Mouse (Mus musculus) CD4-positive, CD25-positive, alpha-beta regulatory T cell, adult 4 months (primary cell): ENCODE data around the gene Zc3h14. TPM values are rescaled to one million over a fixed set of nuclear protein-coding genes. Genes with fewer than 3 reads are reported as not detected.

Experiments used
- ATAC-seq: one replicate; pipeline ENCODE4 v1.8.0; 2017
- polyA plus RNA-seq, 2 experiments: library from polyadenylated mRNA; unstranded; fragments of 100-300 nt; shearing (Covaris generic); gene quantifications; one replicate each; pipeline ENCODE4 v1.2.1; 2017

Gene Zc3h14
- polyA plus RNA-seq, 2 experiments from 2014 or later: 35.2 to 39.0 TPM

- ATAC-seq: no peak
Observed at GRCm38 (mm10) chr12:98741011-98741501, 5.7 kb upstream of the Zc3h14 start.

- no peak for ATAC-seq
Observed at GRCm38 (mm10) chr12:98745626-98746025, 1.1 kb upstream of the Zc3h14 start.

- ATAC-seq: peak; percentile 66
Observed at GRCm38 (mm10) chr12:98746131-98746530, 633 bp upstream of the Zc3h14 start.

DNA sequence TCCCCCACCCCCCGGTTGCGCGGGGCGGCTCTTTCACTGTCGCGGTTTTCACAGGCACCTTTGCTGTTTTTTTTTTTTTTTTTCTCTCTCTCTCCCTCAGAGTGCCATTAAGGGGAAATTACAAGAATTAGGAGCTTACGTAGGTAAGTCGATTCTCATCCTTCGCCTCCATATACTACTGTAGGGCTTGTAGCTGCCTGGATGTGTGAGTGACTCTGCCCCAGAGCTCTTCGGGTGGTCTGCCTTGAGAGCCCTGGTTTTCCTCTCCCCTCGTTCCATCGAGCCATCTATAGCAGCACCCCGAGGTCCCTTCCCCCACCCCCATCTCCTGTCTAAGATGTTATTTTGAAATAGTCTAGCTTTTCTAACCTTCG, 603 bp downstream of the Zc3h14 start:
- ATAC-seq: peak; percentile 31

GRCm38 (mm10) chr12:98757636-98758035, 10.9 kb downstream of the Zc3h14 start:
- ATAC-seq: no peak

GRCm38 (mm10) chr12:98759700-98760099, 12.9 kb downstream of the Zc3h14 start:
- ATAC-seq: no peak

DNA sequence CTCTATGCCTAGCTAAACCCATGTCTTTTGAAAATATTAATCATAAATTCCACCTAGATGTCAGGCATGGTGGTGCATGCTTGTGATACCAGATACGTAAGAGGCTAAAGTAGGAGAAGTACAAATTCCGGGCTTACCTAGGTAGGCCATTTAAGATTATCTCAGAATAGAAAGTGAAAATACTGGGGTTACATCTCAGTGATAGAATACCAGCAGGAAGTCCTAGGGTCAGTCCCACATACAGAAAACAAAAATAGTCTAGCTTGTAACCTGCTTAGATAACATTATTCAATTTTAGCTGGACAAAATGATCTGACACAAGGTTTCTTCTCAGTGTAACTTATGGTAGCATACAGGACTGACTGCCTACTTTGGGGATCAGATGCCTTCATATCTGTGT, 19.5 kb downstream of the Zc3h14 start:
- peak; percentile 84 for ATAC-seq

- no peak for ATAC-seq
Observed at GRCm38 (mm10) chr12:98777509-98777908, 30.7 kb downstream of the Zc3h14 start.

DNA sequence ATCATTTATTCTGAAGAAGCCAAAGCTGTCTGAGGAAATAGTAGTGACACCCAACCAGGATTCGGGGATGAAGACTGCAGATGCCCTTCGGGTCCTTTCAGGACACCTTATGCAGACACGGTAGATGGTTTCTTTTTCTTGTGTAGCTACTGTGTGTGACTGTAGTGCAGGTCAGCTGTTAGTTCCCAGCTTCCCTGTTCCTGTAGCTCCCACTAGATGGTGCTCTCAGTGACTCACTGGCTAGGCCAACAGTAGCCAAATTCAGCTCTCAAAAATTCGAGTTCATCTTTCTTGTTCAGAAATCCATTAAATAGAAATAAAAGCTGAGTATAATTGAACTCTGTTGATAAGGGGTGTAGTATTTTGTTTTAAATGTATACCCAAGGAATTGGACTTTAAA, 32.4 kb downstream of the Zc3h14 start:
- peak; percentile 39 for ATAC-seq

GRCm38 (mm10) chr12:98784251-98784650, 37.5 kb downstream of the Zc3h14 start:
- no peak for ATAC-seq

- no peak for ATAC-seq
Observed at GRCm38 (mm10) chr12:98795731-98796318, 49.1 kb downstream of the Zc3h14 start.

GRCm38 (mm10) chr12:98800334-98800733, 53.6 kb downstream of the Zc3h14 start:
- peak; percentile 20 for ATAC-seq

- no peak for ATAC-seq
Observed at GRCm38 (mm10) chr12:98802245-98802644, 55.5 kb downstream of the Zc3h14 start.

GRCm38 (mm10) chr12:98804078-98804748, 57.4 kb downstream of the Zc3h14 start:
- ATAC-seq: no peak

GRCm38 (mm10) chr12:98820781-98821180, 74.0 kb downstream of the Zc3h14 start:
- ATAC-seq: no peak

DNA sequence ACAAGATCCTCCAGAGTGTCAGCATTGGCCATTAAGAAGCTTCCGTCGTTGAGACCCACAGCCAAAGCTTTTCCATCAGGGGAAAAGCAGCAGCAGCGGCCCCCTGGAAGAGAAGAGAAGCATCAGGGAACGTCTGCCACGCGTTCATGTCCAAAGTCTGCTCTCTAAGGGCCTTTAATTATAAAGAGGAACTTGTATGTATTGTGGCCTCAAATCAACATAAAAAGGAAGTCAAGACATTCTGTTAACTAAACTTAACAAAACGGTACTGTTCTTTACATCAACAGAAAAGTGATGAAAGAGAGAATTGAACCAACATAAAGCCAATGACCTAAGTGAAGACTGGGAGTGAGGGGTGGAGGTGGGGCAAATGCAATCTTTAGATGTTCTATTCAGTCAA, 84.4 kb downstream of the Zc3h14 start:
- no peak for ATAC-seq

DNA sequence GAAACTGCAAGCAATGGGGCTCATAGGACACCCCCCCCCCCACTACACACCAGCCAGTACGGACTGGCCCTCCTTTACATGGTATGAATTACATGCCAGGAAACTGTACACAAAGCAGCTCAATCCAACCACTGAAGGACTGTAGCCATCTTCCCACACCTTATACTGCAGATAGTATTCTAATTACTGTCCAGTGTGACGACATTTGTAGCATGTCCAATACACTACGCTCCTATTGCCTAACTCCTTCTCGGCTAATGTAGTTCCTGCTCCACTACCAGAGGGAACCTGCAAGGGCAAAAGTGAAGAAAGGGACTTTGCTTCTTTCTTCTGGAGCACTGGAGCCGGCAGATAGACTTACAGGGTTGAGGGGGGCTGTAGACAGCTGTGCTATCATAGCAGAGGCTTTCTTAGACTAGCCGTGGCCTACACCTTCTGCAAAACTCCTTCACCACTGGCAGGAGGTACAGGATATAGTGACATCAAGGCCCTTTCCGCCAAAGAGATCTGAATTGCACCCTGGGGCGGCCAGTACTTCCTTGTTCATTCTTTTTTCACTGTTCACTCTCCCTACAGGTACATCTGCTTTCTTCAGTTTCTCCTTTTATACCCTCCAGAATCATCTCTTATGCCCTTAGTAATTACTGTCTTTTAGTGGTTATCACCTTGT, 86.3 kb downstream of the Zc3h14 start:
- no peak for ATAC-seq

DNA sequence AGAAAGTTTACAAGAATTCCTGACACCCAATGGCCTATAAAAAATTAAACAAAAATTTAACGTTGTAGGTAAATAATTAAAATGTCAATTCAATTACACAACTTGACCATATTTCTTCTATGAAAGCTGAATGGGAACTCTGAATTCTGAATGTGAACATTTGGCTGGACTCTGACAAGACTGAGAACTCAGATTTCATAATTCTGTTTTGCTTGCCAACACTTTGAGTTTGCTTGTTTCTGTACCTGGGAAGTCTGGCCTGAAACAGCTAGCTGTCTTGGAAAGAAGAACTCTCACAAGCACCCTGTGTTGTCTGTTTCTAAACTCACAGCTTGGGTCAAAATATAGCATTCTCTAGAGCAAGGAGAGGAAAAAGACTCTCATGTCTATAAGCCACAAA, 87.1 kb downstream of the Zc3h14 start:
- ATAC-seq: no peak

- no peak for ATAC-seq
Observed at GRCm38 (mm10) chr12:98834879-98835278, 88.1 kb downstream of the Zc3h14 start.

DNA sequence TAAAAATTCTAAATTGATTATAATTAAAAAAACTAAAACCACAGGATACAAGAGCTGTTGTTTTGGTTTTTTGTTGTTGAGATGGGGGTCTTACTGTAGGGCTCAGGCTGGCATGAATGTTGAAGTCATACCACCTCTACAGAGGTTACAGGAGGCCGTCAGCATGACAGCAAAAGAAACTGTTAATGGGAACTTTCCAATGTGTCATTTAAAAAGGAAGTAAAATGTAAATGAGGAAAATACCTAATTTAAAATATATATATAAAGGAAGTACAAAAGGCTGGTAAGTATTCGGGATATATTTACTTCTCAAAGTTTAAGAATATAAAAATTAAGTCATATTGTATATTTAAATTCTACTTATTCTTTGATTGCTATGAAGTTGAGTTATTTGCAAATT, 88.7 kb downstream of the Zc3h14 start:
- ATAC-seq: no peak
